Mouse (Mus musculus) ES-E14 (cell line): ENCODE data around the gene Dpp10.

ENCODE experiments used
- CHD2 ChIP-seq: IDR thresholded peaks from 2 replicates; pipeline ENCODE4 v1.6.1; 2014; ENCODE audit warnings: mild to moderate bottlenecking, low read depth, low read length, inconsistent platforms
- HCFC1 ChIP-seq: IDR thresholded peaks from 2 replicates; pipeline ENCODE4 v1.6.1; 2012; ENCODE audit warnings: low read length, inconsistent platforms, borderline replicate concordance; ENCODE audit not compliant: insufficient read depth
- MAFK ChIP-seq: IDR thresholded peaks from 2 replicates; pipeline ENCODE4 v1.6.1; 2014; ENCODE audit warnings: mild to moderate bottlenecking, low read depth, low read length, inconsistent platforms; ENCODE audit not compliant: insufficient read depth
- ZC3H11A ChIP-seq: IDR thresholded peaks from 2 replicates; pipeline ENCODE4 v1.6.1; 2012; ENCODE audit warnings: low read depth, mild to moderate bottlenecking, inconsistent platforms, low read length, borderline replicate concordance
- ZNF384 ChIP-seq: IDR thresholded peaks from 2 replicates; pipeline ENCODE4 v1.6.1; 2012; ENCODE audit warnings: low read depth, low read length, inconsistent platforms

DNA sequence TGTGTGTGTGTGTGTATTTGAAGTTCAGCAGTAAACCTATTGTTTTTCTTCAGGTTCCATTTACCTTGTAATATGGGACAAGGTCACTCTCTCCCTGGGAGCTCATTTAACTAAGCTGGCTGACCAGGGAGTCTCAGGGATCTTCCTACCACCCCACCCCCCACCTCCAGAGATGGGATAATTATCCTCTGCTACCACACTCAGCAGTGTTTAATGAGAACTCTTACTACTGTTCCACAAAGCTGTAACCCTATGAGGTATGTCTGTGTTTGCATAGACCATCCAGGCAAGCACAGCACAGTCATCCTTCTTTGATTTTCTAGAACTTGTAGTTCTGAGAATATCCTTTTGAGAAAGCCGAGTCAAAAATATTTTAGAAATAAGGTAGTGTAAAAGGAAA is 471.6 kb downstream of the Dpp10 start:
- TF ChIP-seq MAFK: no peak
- TF ChIP-seq ZNF384: no peak
- no peak for TF ChIP-seq ZC3H11A
- TF ChIP-seq CHD2: no peak
- TF ChIP-seq HCFC1: no peak
